In genomic region chr9:106454071-106454761, GRCm38 (mm10) we compare ENCODE assay signal across 8 mouse cellular contexts. TPM values are rescaled to one million over a fixed set of nuclear protein-coding genes. Genes with fewer than 3 reads are reported as not detected.
A peak's percentile ranks its signal among the peaks of the same experiment; 100 is the strongest.
DNase-seq lines count a peak whose midpoint lies in the region; ATAC-seq lines count a peak whose summit lies in the region.

No protein-coding gene starts in this region.

- 2% methylated on average over 16 of the region's 20 CpGs for WGBS in heart, embryonic 13.5 days
- 8% methylated on average over 20 of the region's 20 CpGs for WGBS in liver, embryonic 15.5 days (ENCODE audit: insufficient replicate concordance)

- no peaks in the 10 kb centered on the region for H3K9me3 ChIP-seq in heart, embryonic 13.5 days
- no peaks in the 10 kb centered on the region for H3K9me3 ChIP-seq in liver, embryonic 15.5 days (replicated peaks)

- H3K4me2 ChIP-seq in heart, embryonic 13.5 days: peak overlapping the region; percentile 95
- H3K4me2 ChIP-seq in liver, embryonic 15.5 days: peak overlapping the region; percentile 88

- H3K4me3 ChIP-seq in heart, embryonic 13.5 days: peak overlapping the region; percentile 68
- H3K4me3 ChIP-seq in liver, embryonic 15.5 days (replicated peaks): peak overlapping the region; percentile 62

- ATAC-seq in heart, embryonic 13.5 days (ENCODE audit: extremely low read depth, insufficient number of reproducible peaks, low FRiP score, low TSS enrichment): no peak; the same call in 1 of the 2 replicates
- ATAC-seq in liver, embryonic 15.5 days (ENCODE audit: insufficient read depth): no peak
- no peak for ATAC-seq in granulocyte monocyte progenitor cell, adult 5-6 weeks (replicated peaks; ENCODE audit: poor library complexity, severe bottlenecking)

- H3K9ac ChIP-seq in heart, embryonic 13.5 days: peak overlapping the region; percentile 88
- H3K9ac ChIP-seq in liver, embryonic 15.5 days: peak overlapping the region; percentile 52; the same call in 1 of the 2 replicates

- H3K36me3 ChIP-seq in heart, embryonic 13.5 days: peaks cover 8% of the 10 kb centered on the region; the same call in 1 of the 2 replicates
- H3K36me3 ChIP-seq in liver, embryonic 15.5 days (replicated peaks): no peaks in the 10 kb centered on the region; the same call in 1 of the 2 replicates

- peak overlapping the region; percentile 84 for H3K27ac ChIP-seq in heart, embryonic 13.5 days (replicated peaks)
- 0 out of 2 replicates have a peak overlapping the region, but pooled peaks have one; percentile 12 for H3K27ac ChIP-seq in liver, embryonic 15.5 days (replicated peaks)

- H3K27me3 ChIP-seq in heart, embryonic 13.5 days (replicated peaks): peaks cover 3% of the 10 kb centered on the region; the same call in 1 of the 2 replicates
- peaks cover 52% of the 10 kb centered on the region for H3K27me3 ChIP-seq in liver, embryonic 15.5 days

- H3K4me1 ChIP-seq in heart, embryonic 13.5 days: peaks cover 88% of the 10 kb centered on the region
- peaks cover 50% of the 10 kb centered on the region for H3K4me1 ChIP-seq in liver, embryonic 15.5 days (replicated peaks)

- DNase-seq in kidney, adult 9 months: peak; percentile 32
- no peak for DNase-seq in kidney, adult 18-20 months
- peak; percentile 40 for DNase-seq in ZHBTc4 (ENCODE audit: low read depth, low spot score)
- no peak for DNase-seq in retina, embryonic 14.5 days (ENCODE audit: low spot score)
- DNase-seq in testis, postnatal 10 days (ENCODE audit: low spot score): no peak

RNA-seq across cellular contexts. Expression of gene Pcbp4, which starts 1.1 kb away (rescaled TPM):
- 82.0 and 85.0 TPM in 2 replicates for polyA plus RNA-seq in heart, embryonic 13.5 days (2015; fragmentation: Nextera tagmentation; extraction: Ambion mirVana)
- 7.4 and 9.1 TPM in 2 replicates for polyA plus RNA-seq in liver, embryonic 15.5 days (2015; fragmentation: Nextera tagmentation; extraction: Ambion mirVana)
- 4.5 TPM in 2 replicates for total RNA-seq in granulocyte monocyte progenitor cell, adult 5-6 weeks (2014; fragmentation: Nextera tagmentation)
- 1.2 and 3.6 TPM in 2 replicates for total RNA-seq in granulocyte monocyte progenitor cell, adult 5-6 weeks (2017)

RNA-seq across cellular contexts. Expression of gene Abhd14a, which starts 6.7 kb away (rescaled TPM):
- 44.8 and 53.3 TPM in 2 replicates for polyA plus RNA-seq in heart, embryonic 13.5 days (2015; fragmentation: Nextera tagmentation; extraction: Ambion mirVana)
- 20.2 and 22.0 TPM in 2 replicates for polyA plus RNA-seq in liver, embryonic 15.5 days (2015; fragmentation: Nextera tagmentation; extraction: Ambion mirVana)
- 50.3 and 57.3 TPM in 2 replicates for total RNA-seq in granulocyte monocyte progenitor cell, adult 5-6 weeks (2014; fragmentation: Nextera tagmentation)
- 26.0 and 27.0 TPM in 2 replicates for total RNA-seq in granulocyte monocyte progenitor cell, adult 5-6 weeks (2017)

RNA-seq across cellular contexts. Expression of gene Abhd14b, which starts 7.0 kb away (rescaled TPM):
- 7.4 and 7.7 TPM in 2 replicates for polyA plus RNA-seq in heart, embryonic 13.5 days (2015; fragmentation: Nextera tagmentation; extraction: Ambion mirVana)
- 29.0 and 36.4 TPM in 2 replicates for polyA plus RNA-seq in liver, embryonic 15.5 days (2015; fragmentation: Nextera tagmentation; extraction: Ambion mirVana)
- 17.5 and 26.1 TPM in 2 replicates for total RNA-seq in granulocyte monocyte progenitor cell, adult 5-6 weeks (2014; fragmentation: Nextera tagmentation)
- total RNA-seq in granulocyte monocyte progenitor cell, adult 5-6 weeks (2017): 5.7 and 7.2 TPM in 2 replicates

RNA-seq across cellular contexts. Expression of gene Gpr62, which starts 11.5 kb away (rescaled TPM):
- 0.19 and 0.31 TPM in 2 replicates for polyA plus RNA-seq in heart, embryonic 13.5 days (2015; fragmentation: Nextera tagmentation; extraction: Ambion mirVana)
- not detected in 2 replicates for polyA plus RNA-seq in liver, embryonic 15.5 days (2015; fragmentation: Nextera tagmentation; extraction: Ambion mirVana)
- total RNA-seq in granulocyte monocyte progenitor cell, adult 5-6 weeks (2014; fragmentation: Nextera tagmentation): not detected in 2 replicates
- not detected in 2 replicates for total RNA-seq in granulocyte monocyte progenitor cell, adult 5-6 weeks (2017)

RNA-seq across cellular contexts. Expression of gene Acy1, which starts 16.1 kb away (rescaled TPM):
- polyA plus RNA-seq in heart, embryonic 13.5 days (2015; fragmentation: Nextera tagmentation; extraction: Ambion mirVana): 25.7 and 27.2 TPM in 2 replicates
- polyA plus RNA-seq in liver, embryonic 15.5 days (2015; fragmentation: Nextera tagmentation; extraction: Ambion mirVana): 32.4 and 35.5 TPM in 2 replicates
- total RNA-seq in granulocyte monocyte progenitor cell, adult 5-6 weeks (2014; fragmentation: Nextera tagmentation): 35.0 and 41.7 TPM in 2 replicates
- total RNA-seq in granulocyte monocyte progenitor cell, adult 5-6 weeks (2017): 34.2 and 54.3 TPM in 2 replicates

Comparison
In these comparisons a context has a peak if more than half of its experiments do, and no peak if none do; other contexts are left out.
1. DNase-seq: peak in kidney, adult 9 months (single experiment) and ZHBTc4 (single experiment); none in kidney, adult 18-20 months (single experiment), retina, embryonic 14.5 days (single experiment) and testis, postnatal 10 days (single experiment).